Mouse (Mus musculus): ENCODE results near the gene Nptn. TPM values are rescaled to one million over a fixed set of nuclear protein-coding genes. Genes with fewer than 3 reads are reported as not detected.

The Nptn gene
- polyA plus RNA-seq, 1 experiment, result 193 TPM

DNA sequence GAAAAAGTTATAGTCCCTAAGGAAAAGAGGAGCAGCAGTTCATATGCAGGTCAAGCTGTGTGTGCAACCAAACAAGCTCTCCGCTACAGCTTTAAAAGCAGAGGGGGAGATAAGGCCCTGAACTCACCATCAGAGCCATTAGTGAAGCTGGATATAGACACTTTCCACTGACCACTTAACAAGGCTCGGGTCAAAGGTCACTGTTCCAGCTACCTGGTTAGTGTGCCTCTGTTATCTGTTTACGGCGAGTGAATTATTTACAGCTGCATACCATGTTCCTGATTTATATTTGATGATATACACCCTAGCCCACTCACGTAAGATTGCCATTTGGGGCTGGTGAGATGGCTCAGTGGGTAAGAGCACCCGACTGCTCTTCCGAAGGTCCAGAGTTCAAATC, 109.4 kb downstream of the Nptn start:
- no peak for TF ChIP-seq GATA1 (IDR thresholded peaks at IDR 0.05; ENCODE audit: low read length)

- no peak for TF ChIP-seq GATA1 (IDR thresholded peaks at IDR 0.05; ENCODE audit: low read length)
These were observed 116.4 kb downstream of the Nptn start for GRCm38 (mm10) chr9:58698486-58698885.

- no peak for TF ChIP-seq GATA1 (IDR thresholded peaks at IDR 0.05; ENCODE audit: low read length)
These were observed 119.7 kb downstream of the Nptn start for GRCm38 (mm10) chr9:58701751-58702150.

DNA sequence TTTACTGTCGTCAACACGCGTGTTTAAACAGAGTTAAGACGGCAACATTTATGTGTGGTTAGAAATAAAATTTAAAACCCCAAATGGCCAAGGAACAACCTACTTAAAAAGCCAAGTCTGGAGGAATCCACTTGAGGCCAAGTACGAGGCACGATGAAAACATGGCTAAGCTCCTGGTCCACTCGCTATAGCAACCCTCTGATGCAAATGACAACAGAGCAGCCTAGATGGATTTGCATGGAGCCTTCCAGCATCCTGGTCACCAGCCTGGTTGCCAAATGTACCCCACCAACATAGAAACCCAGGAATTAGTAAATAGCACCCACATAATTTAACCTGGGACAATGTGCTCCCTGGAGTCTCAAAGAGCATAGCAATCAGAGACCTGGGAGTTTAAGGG, 121.7 kb downstream of the Nptn start:
- no peak for TF ChIP-seq GATA1 (IDR thresholded peaks at IDR 0.05; ENCODE audit: low read length)

GRCm38 (mm10) chr9:58706024-58706423, 124.0 kb downstream of the Nptn start:
- TF ChIP-seq GATA1 (IDR thresholded peaks at IDR 0.05; ENCODE audit: low read length), result no peak

Other genes starting within 250 kb of the Nptn start
- gene Tbc1d21, start 211.8 kb upstream of the Nptn start, polyA plus RNA-seq (2012), result not detected in 2 replicates
- gene Insyn1, start 93.6 kb upstream of the Nptn start, polyA plus RNA-seq (2012), result not detected in 2 replicates
- gene Cd276, start 26.8 kb upstream of the Nptn start, polyA plus RNA-seq (2012), result not detected in 2 replicates
- not detected in 2 replicates for gene Rec114, start 161.7 kb downstream of the Nptn start, polyA plus RNA-seq (2012)
- not detected in 2 replicates for gene Hcn4, start 241.2 kb downstream of the Nptn start, polyA plus RNA-seq (2012)